Mouse (Mus musculus) G1E (cell line): ENCODE data around the gene Rnf216. TPM values are rescaled to one million over a fixed set of nuclear protein-coding genes. Genes with fewer than 3 reads are reported as not detected.

Experiments
- ATAC-seq: 2 replicates; pipeline ENCODE4 v1.8.0; 2016; ENCODE audit warnings: mild to moderate bottlenecking; ENCODE audit not compliant: insufficient number of reproducible peaks, poor library complexity, low FRiP score, severe bottlenecking; ENCODE audit errors: extremely low read depth
- DNase-seq: peaks from one replicate; pipeline ENCODE4 v3.0.0; 2012; ENCODE audit warnings: low spot score
- H3K27me3 ChIP-seq: 2 replicates; pipeline ENCODE4 v1.6.1; 2012; ENCODE audit warnings: mild to moderate bottlenecking, low read length, inconsistent platforms; ENCODE audit not compliant: insufficient read depth
- H3K36me3 ChIP-seq: replicated peaks from 2 replicates; pipeline ENCODE3; 2012; ENCODE audit warnings: mild to moderate bottlenecking, inconsistent platforms
- H3K4me1 ChIP-seq: 2 replicates; pipeline ENCODE4 v1.6.1; 2012; ENCODE audit warnings: low read depth, low read length, inconsistent platforms, mixed read lengths; ENCODE audit not compliant: insufficient read depth
- H3K4me3 ChIP-seq: 2 replicates; pipeline ENCODE4 v1.5.1; 2012; ENCODE audit warnings: low read depth, mild to moderate bottlenecking, inconsistent platforms, low read length, moderate library complexity, mixed read lengths
- H3K9me3 ChIP-seq: replicated peaks from 2 replicates; pipeline ENCODE4 v1.6.1; 2012; ENCODE audit warnings: inconsistent platforms
- CTCF ChIP-seq: IDR thresholded peaks from 2 replicates; pipeline ENCODE4 v1.5.1; 2012; ENCODE audit warnings: low read depth, low read length, inconsistent platforms, mixed read lengths
- GATA1 ChIP-seq: IDR thresholded peaks from 2 replicates; pipeline ENCODE4 v1.6.1; 2012; ENCODE audit warnings: borderline replicate concordance, low read length, inconsistent platforms, mixed read lengths
- GATA2 ChIP-seq: IDR thresholded peaks from 2 replicates; pipeline ENCODE4 v1.6.1; 2012; ENCODE audit warnings: low read depth, low read length, inconsistent platforms, borderline replicate concordance
- POLR2AphosphoS5 ChIP-seq: IDR thresholded peaks from 2 replicates; pipeline ENCODE4 v1.6.1; 2012; ENCODE audit warnings: low read depth, low read length, inconsistent platforms; ENCODE audit not compliant: insufficient replicate concordance
- TAL1 ChIP-seq: conservative IDR thresholded peaks from 2 replicates; pipeline ENCODE4 v1.6.1; 2012; ENCODE audit warnings: low read depth, low read length, inconsistent platforms, mixed read lengths
- polyA plus RNA-seq: library from polyadenylated mRNA; stranded (reverse); fragments of >175 nt; gene quantifications from 2 replicates; pipeline ENCODE4 v1.2.3, GENCODE M21; 2012
- total RNA-seq, 2 experiments: library from RNA; stranded (forward) in 1 of 2; stranded (reverse) in 1 of 2; fragments of 200-1000 nt in 1 of 2; fragments of >200 nt in 1 of 2; fragmentation: Nextera tagmentation in 1 of 2; gene quantifications; 2 replicates each; pipeline ENCODE4 v1.2.3; 2014 to 2017

The Rnf216 gene
- total and polyA plus RNA-seq, 3 experiments: 35.5 to 89.5 (median 54.9) TPM

- no peaks in the 10 kb centered on the region for H3K9me3 ChIP-seq
- DNase-seq (no peak), ATAC-seq (no peak)
- TF ChIP-seq GATA2: no peak
- TF ChIP-seq GATA1: no peak
- TF ChIP-seq POLR2AphosphoS5: no peak
- no peaks in the 10 kb centered on the region for H3K36me3 ChIP-seq
- peaks cover 6% of the 10 kb centered on the region; the same call in 1 of the 2 replicates for H3K4me1 ChIP-seq
- no peak overlapping the region for H3K4me3 ChIP-seq
- peaks cover 30% of the 10 kb centered on the region for H3K27me3 ChIP-seq
Observed at GRCm38 (mm10) chr5:142947460-142947859, 165.3 kb downstream of the Rnf216 start.

- DNase-seq (no peak), ATAC-seq (no peak)
Observed at GRCm38 (mm10) chr5:142944979-142945682, 167.7 kb downstream of the Rnf216 start.

More at GRCm38 (mm10) chr5:142944979-142945682, 167.7 kb downstream of the Rnf216 start:
- Histone ChIP-seq H3K4me1 (peaks cover 6% of the 10 kb centered on the region; the same call in 1 of the 2 replicates), H3K27me3 (peaks cover 25% of the 10 kb centered on the region), H3K4me3 (no peak overlapping the region), H3K9me3 (peaks cover 2% of the 10 kb centered on the region; the same call in 1 of the 2 replicates), H3K36me3 (no peaks in the 10 kb centered on the region)
- TF ChIP-seq TAL1: no peak
- TF ChIP-seq POLR2AphosphoS5: no peak
- TF ChIP-seq GATA2: no peak
- no peak for TF ChIP-seq GATA1
- no peak for TF ChIP-seq CTCF

Other genes starting within 250 kb of the Rnf216 start
- gene Fbxl18, start 217.6 kb downstream of the Rnf216 start, total RNA-seq (2014; fragmentation: Nextera tagmentation): 10.8 and 16.2 TPM in 2 replicates
- 4.6 and 5.5 TPM in 2 replicates for gene Fbxl18, start 217.6 kb downstream of the Rnf216 start, total RNA-seq (2017)
- 14.8 and 21.3 TPM in 2 replicates for gene Fbxl18, start 217.6 kb downstream of the Rnf216 start, polyA plus RNA-seq
- 5,110 and 5,465 TPM in 2 replicates for gene Actb, start 206.2 kb downstream of the Rnf216 start, total RNA-seq (2014; fragmentation: Nextera tagmentation)
- 4,783 and 4,919 TPM in 2 replicates for gene Actb, start 206.2 kb downstream of the Rnf216 start, total RNA-seq (2017)
- gene Actb, start 206.2 kb downstream of the Rnf216 start, polyA plus RNA-seq: 1,879 and 3,214 TPM in 2 replicates
- not detected in 2 replicates for gene Fscn1, start 152.7 kb downstream of the Rnf216 start, total RNA-seq (2014; fragmentation: Nextera tagmentation)
- 0.99 TPM in 1 of 2 replicates, not detected in the other for gene Fscn1, start 152.7 kb downstream of the Rnf216 start, total RNA-seq (2017)
- gene Fscn1, start 152.7 kb downstream of the Rnf216 start, polyA plus RNA-seq: 0.06 TPM in 1 of 2 replicates, not detected in the other
- gene Olfr718-ps1, start 34.6 kb upstream of the Rnf216 start, total RNA-seq (2014; fragmentation: Nextera tagmentation): 0.23 TPM in 1 of 2 replicates, not detected in the other
- 0.12 and 0.16 TPM in 2 replicates for gene Olfr718-ps1, start 34.6 kb upstream of the Rnf216 start, total RNA-seq (2017)
- gene Olfr718-ps1, start 34.6 kb upstream of the Rnf216 start, polyA plus RNA-seq: not detected in 2 replicates
- 21.4 and 26.6 TPM in 2 replicates for gene Rbak, start 67.8 kb upstream of the Rnf216 start, total RNA-seq (2014; fragmentation: Nextera tagmentation)
- gene Rbak, start 67.8 kb upstream of the Rnf216 start, total RNA-seq (2017): 19.8 and 21.5 TPM in 2 replicates
- 3.0 TPM in 2 replicates for gene Rbak, start 67.8 kb upstream of the Rnf216 start, polyA plus RNA-seq
- gene Spdye4b, start 68.0 kb upstream of the Rnf216 start, total RNA-seq (2014; fragmentation: Nextera tagmentation): 0.53 TPM in 1 of 2 replicates, not detected in the other
- 0.05 and 0.17 TPM in 2 replicates for gene Spdye4b, start 68.0 kb upstream of the Rnf216 start, total RNA-seq (2017)
- not detected in 2 replicates for gene Spdye4b, start 68.0 kb upstream of the Rnf216 start, polyA plus RNA-seq
- gene Spdye4a, start 113.9 kb upstream of the Rnf216 start, total RNA-seq (2014; fragmentation: Nextera tagmentation): not detected in 2 replicates
- gene Spdye4a, start 113.9 kb upstream of the Rnf216 start, total RNA-seq (2017): not detected in 2 replicates
- not detected in 2 replicates for gene Spdye4a, start 113.9 kb upstream of the Rnf216 start, polyA plus RNA-seq
- 16.7 and 21.4 TPM in 2 replicates for gene Zfp12, start 122.2 kb upstream of the Rnf216 start, total RNA-seq (2014; fragmentation: Nextera tagmentation)
- gene Zfp12, start 122.2 kb upstream of the Rnf216 start, total RNA-seq (2017): 22.1 and 22.3 TPM in 2 replicates
- 3.9 and 4.2 TPM in 2 replicates for gene Zfp12, start 122.2 kb upstream of the Rnf216 start, polyA plus RNA-seq
- gene Zfp316, start 157.0 kb upstream of the Rnf216 start, total RNA-seq (2014; fragmentation: Nextera tagmentation): 2.4 and 3.6 TPM in 2 replicates
- 3.4 and 3.7 TPM in 2 replicates for gene Zfp316, start 157.0 kb upstream of the Rnf216 start, total RNA-seq (2017)
- 8.2 and 9.6 TPM in 2 replicates for gene Zfp316, start 157.0 kb upstream of the Rnf216 start, polyA plus RNA-seq
- 0.63 TPM in 1 of 2 replicates, not detected in the other for gene Zfp853, start 180.6 kb upstream of the Rnf216 start, total RNA-seq (2014; fragmentation: Nextera tagmentation)
- 0.06 and 0.11 TPM in 2 replicates for gene Zfp853, start 180.6 kb upstream of the Rnf216 start, total RNA-seq (2017)
- 0.03 and 0.10 TPM in 2 replicates for gene Zfp853, start 180.6 kb upstream of the Rnf216 start, polyA plus RNA-seq
- 75.0 and 91.2 TPM in 2 replicates for gene E130309D02Rik, start 202.4 kb upstream of the Rnf216 start, total RNA-seq (2014; fragmentation: Nextera tagmentation)
- gene E130309D02Rik, start 202.4 kb upstream of the Rnf216 start, total RNA-seq (2017): 18.0 and 19.4 TPM in 2 replicates
- 134 and 163 TPM in 2 replicates for gene E130309D02Rik, start 202.4 kb upstream of the Rnf216 start, polyA plus RNA-seq
- gene Zdhhc4, start 216.3 kb upstream of the Rnf216 start, total RNA-seq (2014; fragmentation: Nextera tagmentation): 53.5 and 75.9 TPM in 2 replicates
- gene Zdhhc4, start 216.3 kb upstream of the Rnf216 start, total RNA-seq (2017): 45.6 and 45.8 TPM in 2 replicates
- gene Zdhhc4, start 216.3 kb upstream of the Rnf216 start, polyA plus RNA-seq: 47.5 and 68.7 TPM in 2 replicates
- gene Grid2ip, start 244.3 kb upstream of the Rnf216 start, total RNA-seq (2014; fragmentation: Nextera tagmentation): not detected in 2 replicates
- 0.05 TPM in 1 of 2 replicates, not detected in the other for gene Grid2ip, start 244.3 kb upstream of the Rnf216 start, total RNA-seq (2017)
- 0.02 TPM in 1 of 2 replicates, not detected in the other for gene Grid2ip, start 244.3 kb upstream of the Rnf216 start, polyA plus RNA-seq